Mouse (Mus musculus): ENCODE measurements around the gene Slc30a1.

The Slc30a1 gene

DNA sequence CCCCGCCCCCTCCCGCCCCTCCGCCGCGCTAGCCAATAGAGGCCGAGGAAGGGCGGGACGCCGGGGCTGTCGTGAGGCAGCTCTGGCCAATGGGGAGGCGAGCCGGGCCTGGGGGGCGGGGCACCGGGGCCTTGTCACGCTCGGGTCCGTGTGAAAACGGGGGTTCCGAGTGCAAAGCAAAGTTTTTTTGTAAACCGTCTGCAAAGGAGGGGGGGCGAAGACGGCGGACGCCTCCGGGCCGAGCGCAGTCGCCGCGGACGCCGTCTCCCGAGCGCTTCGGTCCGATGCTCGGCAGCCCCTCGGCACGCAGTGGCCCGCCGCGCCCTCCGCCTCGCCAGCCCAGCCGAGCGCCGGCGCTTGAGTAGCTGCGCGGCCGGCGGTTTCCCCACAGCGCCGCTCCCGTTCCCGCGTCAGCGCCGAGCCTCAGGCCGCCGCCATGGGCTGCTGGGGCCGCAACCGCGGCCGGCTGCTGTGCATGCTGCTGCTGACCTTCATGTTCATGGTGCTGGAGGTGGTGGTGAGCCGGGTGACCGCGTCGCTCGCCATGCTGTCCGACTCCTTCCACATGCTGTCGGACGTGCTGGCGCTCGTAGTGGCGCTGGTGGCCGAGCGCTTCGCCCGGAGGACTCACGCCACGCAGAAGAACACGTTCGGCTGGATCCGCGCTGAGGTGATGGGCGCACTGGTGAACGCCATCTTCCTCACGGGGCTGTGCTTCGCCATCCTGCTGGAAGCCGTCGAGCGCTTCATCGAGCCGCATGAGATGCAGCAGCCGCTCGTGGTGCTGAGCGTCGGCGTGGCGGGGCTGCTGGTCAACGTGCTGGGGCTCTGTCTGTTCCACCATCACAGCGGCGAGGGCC, at the start of gene Slc30a1:
Gene Slc30a1 (plus strand): TSS at position 197 of the 860 bp plus-strand sequence.
- peak; percentile 98 for DNase-seq

DNA sequence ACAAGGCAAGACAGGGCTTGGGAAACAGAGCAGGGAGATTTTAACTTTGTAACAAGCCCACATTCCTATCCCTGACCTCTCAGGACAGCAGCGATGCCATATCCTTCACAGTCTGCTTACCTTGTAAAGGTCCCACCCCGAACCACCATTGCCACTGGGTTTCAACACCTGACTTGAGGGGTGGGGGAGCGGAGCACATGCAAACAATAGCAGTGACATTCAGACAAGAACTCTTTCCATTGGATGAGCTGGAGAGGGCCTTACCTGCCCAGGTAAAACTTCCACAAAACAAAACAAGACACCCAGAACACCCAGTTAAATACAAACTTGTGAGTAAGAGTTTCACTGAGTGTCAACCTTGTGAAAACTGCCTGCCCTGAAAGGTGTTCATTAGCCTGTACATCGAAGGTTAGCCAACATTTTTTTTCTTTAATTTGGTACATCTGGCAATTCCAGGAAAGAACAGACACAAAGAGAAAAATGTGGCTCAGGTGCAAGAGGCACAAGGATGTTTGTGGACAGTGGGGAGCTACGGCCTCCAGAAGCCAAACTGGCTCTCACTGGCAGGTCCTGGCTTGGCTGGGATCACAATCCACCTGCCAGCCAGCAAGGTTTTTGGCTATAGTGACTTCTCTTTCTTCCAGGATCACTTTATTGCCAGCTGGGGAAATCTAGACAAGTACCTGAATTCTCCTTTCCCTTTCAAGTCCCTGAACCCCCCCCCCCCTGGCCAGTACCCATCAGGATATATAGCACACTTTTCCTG, 49.5 kb upstream of the Slc30a1 start:
- no peak for DNase-seq

DNA sequence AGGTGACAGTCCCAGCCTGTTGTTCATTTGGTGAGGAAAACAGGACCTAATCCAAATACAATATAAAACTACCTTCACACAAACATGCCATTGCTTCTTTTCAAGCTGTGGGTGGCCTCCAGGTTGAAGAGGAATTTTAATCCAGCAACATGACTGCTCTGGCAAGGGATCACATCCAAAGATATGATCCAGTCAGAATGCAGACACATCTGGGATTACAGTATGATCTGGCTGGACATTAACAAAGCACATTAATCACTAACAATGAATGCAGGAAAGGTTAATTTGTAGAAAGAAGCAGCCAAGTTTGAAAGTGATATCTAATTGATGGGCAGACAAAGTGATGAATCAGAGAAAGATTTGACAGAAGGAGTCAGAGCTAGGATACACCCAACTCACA, 48.4 kb upstream of the Slc30a1 start:
- no peak for DNase-seq

DNA sequence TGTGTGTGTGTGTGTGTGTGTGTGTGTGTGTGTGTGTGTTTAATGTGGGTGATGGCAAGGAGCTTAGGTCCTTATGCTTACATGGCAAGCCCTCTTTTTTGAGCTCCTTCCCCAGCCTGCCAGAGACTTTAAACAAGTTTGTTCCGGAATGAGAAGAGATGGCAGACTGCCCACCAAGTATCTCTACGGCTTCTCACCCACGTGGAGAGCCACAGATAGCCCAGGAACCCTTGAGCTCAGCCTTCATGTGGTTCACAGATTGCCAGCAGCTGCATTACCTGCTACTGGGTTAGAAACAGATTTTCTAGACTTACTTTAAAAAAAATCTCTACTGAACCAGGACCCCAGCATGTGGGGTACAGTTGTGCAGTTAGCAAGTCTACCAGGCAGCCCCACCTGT, 46.7 kb upstream of the Slc30a1 start:
- DNase-seq: peak; percentile 68

DNA sequence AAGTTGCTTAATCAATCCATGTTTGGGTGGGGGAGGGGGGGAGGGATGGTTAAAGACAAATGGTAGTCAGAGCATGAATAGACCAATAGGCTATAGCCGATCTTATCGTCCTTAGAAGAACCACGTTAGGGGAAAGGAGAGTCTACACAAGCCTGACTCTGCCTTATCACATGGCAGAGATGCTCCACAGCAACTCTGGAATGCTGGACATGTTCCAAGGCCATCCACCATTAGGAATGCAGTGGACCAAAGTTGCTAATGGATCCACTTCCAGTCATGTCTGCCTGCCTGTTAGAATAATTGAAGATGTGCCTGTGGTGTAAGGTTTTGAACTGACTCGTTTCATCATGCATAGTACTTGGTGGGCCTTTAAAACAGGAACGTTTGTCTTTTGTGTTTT, 45.3 kb upstream of the Slc30a1 start:
- no peak for DNase-seq

DNA sequence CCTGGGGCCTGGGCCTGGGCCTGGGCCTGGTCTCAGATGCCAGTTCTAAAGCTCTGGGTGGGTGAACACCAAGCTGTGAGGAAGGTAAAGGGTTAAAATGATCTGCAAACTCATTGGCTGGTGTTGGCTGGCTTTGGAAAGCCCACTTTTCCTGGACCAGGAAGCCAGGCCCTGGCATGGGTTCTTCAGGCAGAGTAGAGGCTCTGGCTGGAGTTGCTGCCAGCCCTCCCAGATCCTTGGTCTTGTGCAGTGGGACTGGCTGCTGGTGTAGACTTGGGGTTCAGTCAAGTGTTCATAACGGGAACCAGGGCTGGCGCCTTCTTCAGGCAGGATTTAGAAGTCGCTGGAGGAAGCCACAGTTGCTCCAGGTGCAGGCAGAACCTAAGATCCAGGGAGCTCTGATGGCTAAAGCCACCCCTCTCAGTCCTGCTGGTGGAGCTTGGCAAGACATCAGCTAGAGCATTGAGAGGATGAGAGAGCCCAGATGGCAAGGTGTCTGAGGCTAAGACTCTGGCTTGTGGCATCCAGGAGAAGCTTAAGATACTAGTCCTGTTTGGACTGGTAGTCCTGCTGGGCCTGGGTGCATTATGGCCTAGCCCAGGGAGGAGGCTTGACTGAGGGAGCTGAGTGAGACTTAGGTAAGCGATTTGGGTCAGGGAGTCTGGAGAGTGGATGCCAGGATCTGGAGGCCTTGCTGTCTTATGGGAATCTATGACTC, 42.6 kb upstream of the Slc30a1 start:
- no peak for DNase-seq

DNA sequence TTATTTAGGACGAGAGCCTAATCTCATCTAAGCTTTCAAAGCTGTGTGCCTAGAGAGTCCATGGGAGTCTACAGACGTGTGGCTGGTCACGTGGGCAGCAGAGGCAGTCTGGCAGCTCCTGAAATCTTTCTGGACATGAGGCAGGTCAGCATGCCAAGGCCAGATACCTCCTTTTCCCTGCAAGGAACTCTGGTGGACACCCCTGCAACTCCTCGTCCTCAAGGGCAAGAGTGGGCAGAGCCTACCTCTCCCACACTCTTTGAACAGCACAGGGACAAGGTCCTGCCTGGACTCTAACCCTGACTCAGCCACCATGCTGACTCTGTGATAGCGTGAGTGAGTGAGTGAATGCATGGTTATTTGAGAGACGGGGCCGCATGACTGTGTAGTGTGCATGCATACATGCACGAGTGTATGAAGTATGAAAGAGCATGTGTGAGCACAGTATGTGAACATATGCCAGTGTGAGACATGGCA, 42.0 kb upstream of the Slc30a1 start:
- no peak for DNase-seq

DNA sequence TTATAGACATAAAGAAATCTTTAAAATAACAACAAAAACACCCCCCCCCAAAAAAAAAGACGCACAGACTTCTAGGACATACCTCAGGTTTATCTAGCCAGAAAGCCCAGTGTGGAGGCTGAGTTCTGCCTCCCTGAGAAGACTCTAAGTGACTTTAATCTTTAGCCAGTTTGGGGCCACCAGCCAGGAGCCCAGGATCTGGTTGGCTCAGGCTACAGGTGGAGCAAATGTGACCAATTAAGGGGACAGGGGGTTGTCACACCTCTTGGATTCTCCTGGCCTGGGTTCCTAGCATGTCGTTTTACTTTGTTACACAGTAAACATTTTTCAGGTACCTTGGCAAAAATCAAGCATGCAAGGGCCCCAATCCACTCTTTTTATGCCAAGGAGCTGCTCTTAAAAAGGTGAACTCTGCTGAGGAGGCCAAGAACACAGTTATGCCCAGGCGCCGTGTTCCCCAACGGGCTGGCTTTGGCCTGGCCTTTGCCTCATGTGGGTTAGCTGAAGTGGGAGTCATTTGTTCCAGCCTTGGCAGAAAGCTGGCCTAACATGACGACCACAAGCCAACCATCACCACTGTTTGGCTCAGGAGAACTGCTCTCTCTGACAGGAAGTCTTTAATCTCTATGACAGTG, 34.4 kb upstream of the Slc30a1 start:
- DNase-seq: no peak

DNA sequence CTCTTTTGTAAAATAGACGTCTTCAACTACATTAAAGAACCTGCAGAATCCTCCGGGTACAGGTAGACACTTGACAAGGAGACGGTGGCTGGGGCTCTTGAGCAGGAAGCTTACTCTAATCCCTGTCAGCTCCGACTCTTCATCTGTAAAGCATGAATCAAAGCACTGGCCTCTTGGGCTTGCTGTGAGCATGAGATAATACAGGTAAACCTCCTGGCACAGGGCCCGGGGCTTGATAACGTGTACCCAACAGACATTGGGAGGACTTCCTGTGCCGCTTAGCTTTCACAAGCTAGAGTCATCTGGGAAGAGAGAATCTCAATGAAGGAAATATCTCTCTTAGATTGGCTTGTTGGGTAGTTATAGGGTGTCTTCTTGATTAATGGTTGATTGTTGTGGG, 31.6 kb upstream of the Slc30a1 start:
- no peak for DNase-seq

DNA sequence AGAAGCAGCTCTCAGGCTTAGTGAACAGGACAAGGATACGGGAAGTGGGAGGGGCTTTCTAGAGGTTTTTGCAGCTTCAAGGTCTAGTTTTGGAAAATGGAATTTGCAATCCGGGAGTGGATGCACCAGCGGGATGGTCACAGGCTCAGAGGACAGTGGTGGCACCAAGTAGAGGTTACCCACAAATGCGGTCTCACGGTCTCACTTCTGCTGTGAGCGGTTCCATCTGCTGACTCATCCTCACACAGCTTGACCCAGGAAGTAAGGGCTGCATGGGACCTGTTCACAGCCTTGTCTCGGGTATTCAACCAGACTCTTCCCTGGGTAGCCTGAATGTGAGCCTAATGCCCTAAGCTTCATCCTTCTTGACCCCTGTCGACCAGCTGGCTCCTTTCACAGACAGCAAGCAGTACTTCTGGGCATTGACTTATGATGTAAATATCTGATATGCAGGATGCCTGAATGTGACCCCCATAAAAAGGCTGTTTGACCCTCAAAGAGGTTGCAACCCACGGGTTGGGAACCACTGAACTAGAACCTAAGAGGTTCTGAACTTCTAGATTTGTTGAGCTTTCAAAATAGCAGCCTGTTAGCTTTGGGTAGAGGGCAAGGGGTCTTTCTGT, 30.8 kb upstream of the Slc30a1 start:
- DNase-seq: no peak

DNA sequence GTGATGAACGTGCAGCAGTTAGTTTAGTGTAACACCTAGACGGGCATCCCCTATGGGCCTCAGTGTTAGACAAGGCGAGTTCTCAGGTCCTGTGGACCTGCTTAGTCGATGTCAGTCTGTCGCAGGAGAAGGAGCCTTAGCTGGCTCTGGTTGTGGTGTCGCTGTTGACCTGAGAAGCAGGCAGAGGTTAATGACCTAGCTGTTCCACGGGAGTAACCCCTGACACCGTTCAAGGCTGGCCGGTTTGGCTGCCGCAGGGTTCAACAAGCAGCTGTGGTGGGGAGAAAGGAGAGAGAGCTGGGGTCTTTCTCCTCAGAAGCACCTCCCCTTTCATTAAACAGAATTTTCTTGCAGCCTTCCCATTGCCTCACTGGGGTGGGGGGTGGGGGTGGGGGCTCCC, 28.9 kb upstream of the Slc30a1 start:
- no peak for DNase-seq

DNA sequence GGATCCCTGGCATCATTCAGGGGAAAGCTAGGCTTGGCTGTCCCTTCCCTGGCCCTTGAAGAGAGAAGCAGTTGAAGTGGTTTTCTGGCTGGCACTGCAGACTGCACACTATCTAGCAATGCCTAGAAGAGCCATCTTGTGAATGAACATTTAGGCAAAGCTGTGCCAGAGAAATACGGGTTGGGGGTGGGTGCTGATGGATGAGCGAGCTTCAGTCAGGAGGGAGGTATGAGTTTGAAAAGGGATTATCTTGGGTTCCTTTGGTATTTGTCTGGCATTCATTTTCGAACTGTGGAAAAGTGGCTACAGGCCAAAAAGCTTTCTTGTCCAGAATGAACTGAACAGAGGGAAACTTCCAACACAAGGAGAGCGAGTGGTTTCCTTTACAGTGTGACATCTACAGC, 28.0 kb upstream of the Slc30a1 start:
- DNase-seq: no peak

DNA sequence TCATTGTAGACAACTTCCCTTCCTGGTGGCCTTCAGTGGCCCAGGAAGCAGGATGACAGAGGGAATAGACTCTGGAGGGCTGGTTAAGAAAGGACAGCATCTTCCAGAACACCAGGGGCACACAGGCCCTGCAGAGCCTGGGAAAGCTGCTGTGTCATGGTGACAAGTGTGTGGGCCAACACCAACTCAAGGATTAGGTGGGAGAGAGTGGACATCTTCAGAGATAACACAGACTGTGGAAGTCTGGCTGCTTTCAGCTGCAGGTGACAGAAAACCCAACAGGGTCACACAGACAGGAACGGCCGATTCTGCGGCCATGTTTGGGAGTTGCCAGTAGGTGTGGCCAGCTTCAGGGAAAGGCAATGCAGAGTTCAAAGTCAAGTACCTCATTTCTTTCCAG, 26.3 kb upstream of the Slc30a1 start:
- DNase-seq: no peak

DNA sequence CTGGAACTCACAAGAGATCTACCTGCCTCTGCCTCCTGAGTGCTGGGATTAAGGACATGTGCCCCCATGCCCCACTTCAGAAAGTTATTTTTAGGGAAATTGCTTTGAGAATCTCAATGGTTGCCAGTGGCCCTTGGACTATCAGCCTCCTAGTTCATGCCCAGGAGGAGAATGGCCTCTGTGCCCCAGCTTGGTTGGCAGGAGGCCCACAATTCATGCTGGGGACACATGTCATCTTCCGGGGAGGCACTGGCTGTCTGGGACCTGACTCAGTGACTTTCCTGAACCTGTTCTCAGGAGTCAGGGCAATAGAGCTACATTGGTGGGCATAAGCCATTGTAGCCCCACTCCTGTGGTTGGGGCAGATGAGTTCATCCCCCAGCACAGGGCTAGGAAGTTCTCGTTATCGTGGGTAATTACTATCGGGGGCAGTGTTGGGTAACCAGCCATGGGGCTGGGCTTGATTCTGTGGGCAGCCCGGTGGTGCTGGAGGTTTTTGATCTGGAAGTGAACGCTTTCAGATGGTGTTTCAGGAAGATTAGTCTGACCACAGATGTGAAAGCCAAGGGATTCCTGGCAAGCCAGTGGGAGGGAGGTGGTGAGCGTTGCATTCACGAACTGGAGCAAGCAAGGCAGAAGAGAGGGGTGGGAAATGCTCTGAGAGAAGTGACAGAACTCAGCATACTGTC, 25.5 kb upstream of the Slc30a1 start:
- no peak for DNase-seq

DNA sequence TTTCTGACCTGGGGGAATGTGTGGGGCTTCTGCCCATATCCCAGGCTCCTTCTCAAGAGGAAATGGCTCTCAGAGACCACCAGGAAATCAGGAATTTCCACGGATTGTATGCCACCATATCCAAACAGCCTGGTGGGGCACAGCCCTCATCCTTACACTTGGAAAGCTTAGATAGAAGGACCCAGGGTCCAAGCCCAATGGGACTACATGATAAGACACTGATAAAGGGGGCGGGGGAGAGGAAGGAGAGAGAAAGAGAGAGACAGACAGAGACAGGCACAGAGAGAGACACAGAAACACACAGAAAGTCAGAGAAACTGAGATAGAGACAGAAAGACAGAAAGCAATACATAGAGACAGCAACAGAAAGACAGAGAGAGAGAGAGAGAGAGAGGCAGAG, 24.9 kb upstream of the Slc30a1 start:
- no peak for DNase-seq

DNA sequence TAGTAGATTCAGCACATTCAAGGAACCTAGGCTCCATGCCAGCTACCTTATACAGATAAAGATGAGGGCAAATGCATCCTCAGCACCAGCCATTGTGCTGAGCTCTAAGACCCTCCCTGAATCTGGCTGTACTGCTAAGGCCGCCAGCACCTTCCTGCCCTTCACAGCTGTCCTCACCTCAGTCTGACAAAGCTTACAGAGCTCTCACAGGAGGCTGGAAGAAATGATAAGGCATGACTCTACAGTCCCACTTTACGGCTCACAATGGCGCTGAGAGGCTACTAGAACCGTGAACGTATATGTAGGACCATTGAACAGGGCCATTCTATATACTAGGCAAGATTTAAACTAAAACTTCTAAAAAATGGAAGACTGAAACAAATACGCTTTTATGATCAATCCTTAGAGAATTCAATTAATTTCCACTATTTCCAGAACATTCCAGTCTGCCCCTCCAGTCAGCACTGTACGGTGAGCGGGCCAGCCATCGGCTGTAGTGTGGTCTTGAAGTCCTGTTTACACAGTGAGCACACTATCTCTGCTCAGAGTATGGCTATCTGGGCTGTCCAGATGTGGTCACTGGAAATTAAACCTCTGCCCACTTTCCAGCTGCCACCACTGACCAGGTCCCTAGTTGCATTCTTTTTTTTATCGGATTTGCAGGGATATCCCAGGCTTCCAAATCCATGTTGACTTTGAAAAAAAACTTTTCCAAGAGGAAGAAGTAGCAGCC, 23.9 kb upstream of the Slc30a1 start:
- DNase-seq: no peak

DNA sequence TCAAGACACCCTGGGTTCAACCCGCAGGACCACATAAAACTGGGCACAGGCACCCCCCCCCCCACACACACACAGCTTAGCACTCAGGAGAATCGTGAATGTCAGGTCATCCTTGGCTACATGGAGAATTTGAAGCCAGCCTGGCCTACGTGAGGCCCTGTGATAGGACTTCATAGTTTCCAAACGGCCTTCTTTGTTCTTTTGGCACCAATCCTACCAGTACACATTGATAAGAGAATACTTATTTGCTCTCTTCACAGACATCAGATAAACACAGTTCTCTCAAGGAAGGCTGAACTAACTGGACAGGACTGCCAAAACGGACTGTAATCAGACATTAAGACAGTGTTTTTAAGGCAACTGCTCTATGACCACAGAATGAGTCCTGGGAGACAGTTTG, 22.9 kb upstream of the Slc30a1 start:
- DNase-seq: no peak

DNA sequence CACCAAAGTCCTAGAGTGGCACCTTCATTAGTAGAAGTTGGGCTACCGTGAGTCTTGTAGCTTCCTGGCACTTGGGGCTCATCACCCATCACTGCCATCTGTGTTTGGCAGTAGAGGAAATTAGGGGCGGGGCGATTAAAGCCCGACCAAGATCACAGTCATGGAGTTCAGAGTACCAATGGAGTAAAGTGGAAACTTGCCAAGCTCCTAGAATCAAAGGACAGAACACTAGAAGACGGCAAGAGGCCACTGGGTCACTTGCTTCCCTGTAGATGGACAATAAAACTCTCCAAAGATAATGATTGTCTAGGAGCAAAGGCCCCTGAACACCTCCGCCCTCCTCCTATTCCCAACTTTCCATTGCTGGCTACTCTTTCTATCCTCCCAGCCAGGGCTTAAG, 14.7 kb upstream of the Slc30a1 start:
- no peak for DNase-seq

DNA sequence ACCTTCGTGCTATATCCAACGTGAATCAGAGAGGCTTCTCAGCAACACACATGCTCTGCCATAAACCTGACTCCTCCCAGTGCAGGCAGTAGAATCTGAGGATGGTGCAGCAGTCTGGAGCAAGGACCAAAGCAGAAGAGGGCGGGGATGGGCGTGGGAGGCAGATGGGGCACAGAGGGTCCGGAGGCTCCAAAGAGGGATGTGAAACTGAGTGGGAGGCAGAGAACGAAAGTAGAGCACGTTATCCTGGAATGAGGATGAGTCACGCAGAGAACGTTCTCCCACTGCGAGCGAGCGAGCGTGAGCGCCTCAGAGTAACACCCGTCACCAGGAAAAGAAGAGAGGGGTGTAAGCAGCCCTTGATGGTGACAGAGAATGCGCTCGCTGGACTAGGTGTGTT, 12.2 kb upstream of the Slc30a1 start:
- peak; percentile 92 for DNase-seq

DNA sequence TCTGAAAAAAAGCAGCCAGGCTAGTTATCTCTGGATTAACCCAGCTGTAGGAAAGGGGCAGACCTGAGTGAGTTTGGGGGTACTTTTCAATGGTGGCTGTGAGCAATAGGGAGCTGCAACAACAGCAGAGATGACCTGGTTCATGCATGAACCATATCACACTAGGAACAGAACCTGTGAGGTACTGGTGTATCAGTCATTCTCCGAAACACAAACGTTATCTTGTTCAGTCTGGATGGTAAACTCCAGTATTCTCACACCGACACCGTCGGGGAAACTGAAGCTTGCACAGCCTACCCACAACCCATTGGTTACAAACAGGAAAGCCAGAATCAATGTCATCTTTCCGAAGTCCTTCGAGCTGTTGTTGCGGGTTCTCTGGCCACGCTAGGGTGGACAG, 11.7 kb upstream of the Slc30a1 start:
- DNase-seq: no peak

Measured in right cerebral cortex, adult 18-20 months (tissue).